Mouse (Mus musculus) heart, embryonic 12.5 days (tissue): ENCODE data around the gene Map2k6. TPM values are rescaled to one million over a fixed set of nuclear protein-coding genes. Genes with fewer than 3 reads are reported as not detected.

Experiments
- ATAC-seq: fragments of 200-750 bp; cut with Nextera tagmentation; 2 replicates; pipeline ENCODE4 v1.8.0; 2017; ENCODE audit warnings: moderate TSS enrichment, moderate library complexity; ENCODE audit not compliant: insufficient number of reproducible peaks, low FRiP score
- H3K27ac ChIP-seq: fragments of 300-500 bp; sonication (generic); 2 replicates; pipeline ENCODE4 v1.5.1; 2016; ENCODE audit warnings: mild to moderate bottlenecking, moderate library complexity; ENCODE audit not compliant: poor library complexity, severe bottlenecking
- H3K27me3 ChIP-seq: fragments of 300-500 bp; sonication (generic); replicated peaks from 2 replicates; pipeline ENCODE4 v1.6.1; 2016; ENCODE audit warnings: mild to moderate bottlenecking, moderate library complexity
- H3K36me3 ChIP-seq: fragments of 300-500 bp; sonication (generic); 2 replicates; pipeline ENCODE4 v1.6.1; 2016; ENCODE audit warnings: mild to moderate bottlenecking, moderate library complexity
- H3K4me1 ChIP-seq: fragments of 300-500 bp; sonication (generic); replicated peaks from 2 replicates; pipeline ENCODE4 v1.6.1; 2016; ENCODE audit warnings: mild to moderate bottlenecking
- H3K4me2 ChIP-seq: fragments of 300-500 bp; sonication (generic); 2 replicates; pipeline ENCODE4 v1.6.1; 2016; ENCODE audit warnings: mild to moderate bottlenecking, moderate library complexity
- H3K4me3 ChIP-seq: fragments of 300-500 bp; sonication (generic); 2 replicates; pipeline ENCODE4 v1.5.1; 2016; ENCODE audit warnings: mild to moderate bottlenecking
- H3K9ac ChIP-seq: fragments of 300-500 bp; sonication (generic); 2 replicates; pipeline ENCODE4 v1.6.1; 2016; ENCODE audit warnings: mild to moderate bottlenecking, moderate library complexity
- H3K9me3 ChIP-seq: fragments of 300-500 bp; sonication (generic); replicated peaks from 2 replicates; pipeline ENCODE4 v1.6.1; 2016; ENCODE audit warnings: mild to moderate bottlenecking, moderate library complexity
- WGBS: fragments of 180-500 bp; shearing (Covaris S2); methylation state at CpG from one replicate; pipeline ENCODE4 v1.1.7; 2016; 5-methylcytosine and 5-hydroxymethylcytosine counted together
- polyA plus RNA-seq: library from polyadenylated mRNA; unstranded; fragments of >200 nt; fragmentation: Nextera tagmentation; extraction: Ambion mirVana; gene quantifications from 2 replicates; pipeline ENCODE4 v1.2.1, GENCODE M21; 2016

Map2k6 gene
- polyA plus RNA-seq, 1 experiment from 2014 or later = 13.7 TPM

- Histone ChIP-seq H3K36me3 (no peaks in the 10 kb centered on the region), H3K4me2 (no peak overlapping the region), H3K4me3 (no peak overlapping the region), H3K27me3 (no peaks in the 10 kb centered on the region), H3K27ac (no peak overlapping the region), H3K9me3 (no peaks in the 10 kb centered on the region), H3K9ac (no peak overlapping the region), H3K4me1 (0 out of 2 replicates have a peak, but pooled peaks cover 6% of the 10 kb centered on the region)
- no peak for ATAC-seq
- 70% methylated on average over 9 of the region's 9 CpGs for WGBS
Measured at GRCm38 (mm10) chr11:110405607-110406006, 6.7 kb downstream of the Map2k6 start.

GRCm38 (mm10) chr11:110409131-110409530 is 10.2 kb downstream of the Map2k6 start:
- no peak overlapping the region for H3K4me2 ChIP-seq
- no peaks in the 10 kb centered on the region for H3K4me1 ChIP-seq
- WGBS = 88% methylated on average over 12 of the region's 12 CpGs
- no peaks in the 10 kb centered on the region for H3K36me3 ChIP-seq
- H3K9ac ChIP-seq = no peak overlapping the region
- no peak for ATAC-seq
- no peak overlapping the region for H3K27ac ChIP-seq
- H3K4me3 ChIP-seq = no peak overlapping the region
- no peaks in the 10 kb centered on the region for H3K27me3 ChIP-seq
- H3K9me3 ChIP-seq = no peaks in the 10 kb centered on the region

GRCm38 (mm10) chr11:110409776-110410175 is 10.9 kb downstream of the Map2k6 start:
- Histone ChIP-seq H3K36me3 (no peaks in the 10 kb centered on the region), H3K4me2 (no peak overlapping the region), H3K9ac (no peak overlapping the region), H3K9me3 (no peaks in the 10 kb centered on the region), H3K27me3 (no peaks in the 10 kb centered on the region), H3K4me1 (no peaks in the 10 kb centered on the region), H3K27ac (no peak overlapping the region), H3K4me3 (no peak overlapping the region)
- ATAC-seq = no peak
- 60% methylated on average over 9 of the region's 9 CpGs for WGBS

GRCm38 (mm10) chr11:110411596-110411995 is 12.7 kb downstream of the Map2k6 start:
- ATAC-seq = no peak
- Histone ChIP-seq H3K9ac (no peak overlapping the region), H3K36me3 (no peaks in the 10 kb centered on the region), H3K9me3 (no peaks in the 10 kb centered on the region), H3K4me3 (no peak overlapping the region), H3K27ac (no peak overlapping the region), H3K27me3 (no peaks in the 10 kb centered on the region), H3K4me1 (no peaks in the 10 kb centered on the region), H3K4me2 (no peak overlapping the region)
- WGBS = 89% methylated on average over 13 of the region's 13 CpGs

- Histone ChIP-seq H3K9ac (no peak overlapping the region), H3K4me2 (no peak overlapping the region), H3K9me3 (no peaks in the 10 kb centered on the region), H3K36me3 (no peaks in the 10 kb centered on the region), H3K4me1 (no peaks in the 10 kb centered on the region), H3K27me3 (no peaks in the 10 kb centered on the region), H3K4me3 (no peak overlapping the region), H3K27ac (no peak overlapping the region)
- no peak for ATAC-seq
- 69% methylated on average over 7 of the region's 7 CpGs for WGBS
Measured at GRCm38 (mm10) chr11:110414263-110414662, 15.3 kb downstream of the Map2k6 start.

- no peak overlapping the region for H3K27ac ChIP-seq
- no peak overlapping the region for H3K4me2 ChIP-seq
- no peaks in the 10 kb centered on the region for H3K36me3 ChIP-seq
- H3K9ac ChIP-seq = no peak overlapping the region
- H3K4me1 ChIP-seq = no peaks in the 10 kb centered on the region
- ATAC-seq = no peak
- 85% methylated on average over 6 of the region's 6 CpGs for WGBS
- no peak overlapping the region for H3K4me3 ChIP-seq
- no peaks in the 10 kb centered on the region for H3K27me3 ChIP-seq
- no peaks in the 10 kb centered on the region for H3K9me3 ChIP-seq
Measured at GRCm38 (mm10) chr11:110416691-110417090, 17.8 kb downstream of the Map2k6 start.

GRCm38 (mm10) chr11:110420463-110420862 is 21.5 kb downstream of the Map2k6 start:
- Histone ChIP-seq H3K9ac (no peak overlapping the region), H3K4me3 (no peak overlapping the region), H3K4me1 (no peaks in the 10 kb centered on the region), H3K36me3 (no peaks in the 10 kb centered on the region), H3K9me3 (no peaks in the 10 kb centered on the region), H3K4me2 (no peak overlapping the region), H3K27ac (no peak overlapping the region), H3K27me3 (no peaks in the 10 kb centered on the region)
- no peak for ATAC-seq
- WGBS = 89% methylated on average over 7 of the region's 7 CpGs

GRCm38 (mm10) chr11:110426572-110427145 is 27.7 kb downstream of the Map2k6 start:
- WGBS = 79% methylated on average over 6 of the region's 6 CpGs
- no peak overlapping the region for H3K4me2 ChIP-seq

GRCm38 (mm10) chr11:110427159-110427561 is 28.2 kb downstream of the Map2k6 start:
- H3K4me3 ChIP-seq = no peak overlapping the region
- H3K4me2 ChIP-seq = no peak overlapping the region
- ATAC-seq = no peak
- 62% methylated on average over 11 of the region's 11 CpGs for WGBS
- no peak overlapping the region for H3K9ac ChIP-seq
- no peaks in the 10 kb centered on the region for H3K27me3 ChIP-seq
- no peaks in the 10 kb centered on the region for H3K36me3 ChIP-seq
- no peaks in the 10 kb centered on the region for H3K9me3 ChIP-seq
- H3K27ac ChIP-seq = no peak overlapping the region
- peaks cover 9% of the 10 kb centered on the region for H3K4me1 ChIP-seq

More at GRCm38 (mm10) chr11:110426572-110427145, 27.7 kb downstream of the Map2k6 start:
- Histone ChIP-seq H3K36me3 (no peaks in the 10 kb centered on the region), H3K9me3 (no peaks in the 10 kb centered on the region), H3K4me3 (no peak overlapping the region), H3K4me1 (peaks cover 9% of the 10 kb centered on the region), H3K9ac (no peak overlapping the region), H3K27me3 (no peaks in the 10 kb centered on the region), H3K27ac (no peak overlapping the region)
- ATAC-seq = no peak

GRCm38 (mm10) chr11:110428999-110429398 is 30.1 kb downstream of the Map2k6 start:
- peaks cover 9% of the 10 kb centered on the region for H3K4me1 ChIP-seq
- 78% methylated on average over 6 of the region's 6 CpGs for WGBS
- H3K36me3 ChIP-seq = no peaks in the 10 kb centered on the region

GRCm38 (mm10) chr11:110429837-110430418 is 31.0 kb downstream of the Map2k6 start:
- H3K27ac ChIP-seq = no peak overlapping the region
- H3K36me3 ChIP-seq = peaks cover 3% of the 10 kb centered on the region; the same call in 1 of the 2 replicates
- H3K4me1 ChIP-seq = peaks cover 9% of the 10 kb centered on the region
- no peak overlapping the region for H3K4me2 ChIP-seq
- H3K27me3 ChIP-seq = no peaks in the 10 kb centered on the region
- WGBS = 56% methylated on average over 3 of the region's 3 CpGs
- H3K9me3 ChIP-seq = 0 out of 2 replicates have a peak, but pooled peaks cover 4% of the 10 kb centered on the region
- H3K4me3 ChIP-seq = no peak overlapping the region
- no peak overlapping the region for H3K9ac ChIP-seq
- ATAC-seq = no peak

More at GRCm38 (mm10) chr11:110428999-110429398, 30.1 kb downstream of the Map2k6 start:
- Histone ChIP-seq H3K4me3 (no peak overlapping the region), H3K27ac (no peak overlapping the region), H3K9me3 (no peaks in the 10 kb centered on the region), H3K27me3 (no peaks in the 10 kb centered on the region), H3K4me2 (no peak overlapping the region), H3K9ac (no peak overlapping the region)
- no peak for ATAC-seq
